Mouse (Mus musculus): ENCODE data around the gene Rcl1. TPM values are rescaled to one million over a fixed set of nuclear protein-coding genes. Genes with fewer than 3 reads are reported as not detected.

Gene Rcl1
- polyA plus RNA-seq, 2 experiments = 30.9 to 48.6 TPM

- Histone ChIP-seq H3K4me2 (replicated peaks; ENCODE audit: low read depth, low read length, severe bottlenecking) (no peak overlapping the region), H3K27ac (replicated peaks; ENCODE audit: low read depth, low read length) (no peak overlapping the region), H3K36me3 (ENCODE audit: control insufficient read depth, insufficient read depth, low read length) (0 out of 2 replicates have a peak, but pooled peaks cover under 1% of the 10 kb centered on the region), H3K9me3 (ENCODE audit: control insufficient read depth, low read length) (no peaks in the 10 kb centered on the region), H3K4me1 (ENCODE audit: control insufficient read depth, insufficient read depth, low read length) (peaks cover 7% of the 10 kb centered on the region), H3K27me3 (ENCODE audit: control insufficient read depth, insufficient read depth, low read length) (no peaks in the 10 kb centered on the region), H3K9ac (ENCODE audit: low read depth, low read length, severe bottlenecking) (no peak overlapping the region), H3K4me3 (replicated peaks; ENCODE audit: low read length) (no peak overlapping the region)
- DNase-seq (ENCODE audit: low spot score) = no peak
- no peak for ATAC-seq (ENCODE audit: low FRiP score, low read depth)
- TF ChIP-seq POLR2A (IDR thresholded peaks at IDR 0.05; ENCODE audit: borderline replicate concordance, extremely low read depth, insufficient read depth, insufficient read length) = no peak
- 56% methylated on average over 6 of the region's 6 CpGs for WGBS
Measured at GRCm38 (mm10) chr19:29149583-29149982, 48.4 kb downstream of the Rcl1 start.

GRCm38 (mm10) chr19:29150038-29150437, 48.9 kb downstream of the Rcl1 start:
- Histone ChIP-seq H3K27me3 (ENCODE audit: control insufficient read depth, insufficient read depth, low read length) (no peaks in the 10 kb centered on the region), H3K4me3 (replicated peaks; ENCODE audit: low read length) (no peak overlapping the region), H3K9me3 (ENCODE audit: control insufficient read depth, low read length) (no peaks in the 10 kb centered on the region), H3K4me1 (ENCODE audit: control insufficient read depth, insufficient read depth, low read length) (peaks cover 7% of the 10 kb centered on the region), H3K4me2 (replicated peaks; ENCODE audit: low read depth, low read length, severe bottlenecking) (no peak overlapping the region), H3K27ac (replicated peaks; ENCODE audit: low read depth, low read length) (no peak overlapping the region), H3K9ac (ENCODE audit: low read depth, low read length, severe bottlenecking) (no peak overlapping the region), H3K36me3 (ENCODE audit: control insufficient read depth, insufficient read depth, low read length) (no peaks in the 10 kb centered on the region)
- DNase-seq (ENCODE audit: low spot score) (no peak), ATAC-seq (ENCODE audit: low FRiP score, low read depth) (no peak)
- 45% methylated on average over 6 of the region's 6 CpGs for WGBS
- TF ChIP-seq POLR2A (IDR thresholded peaks at IDR 0.05; ENCODE audit: borderline replicate concordance, extremely low read depth, insufficient read depth, insufficient read length) = no peak

- Histone ChIP-seq H3K27me3 (ENCODE audit: control insufficient read depth, insufficient read depth, low read length) (no peaks in the 10 kb centered on the region), H3K36me3 (ENCODE audit: control insufficient read depth, insufficient read depth, low read length) (no peaks in the 10 kb centered on the region), H3K27ac (replicated peaks; ENCODE audit: low read depth, low read length) (no peak overlapping the region), H3K9me3 (ENCODE audit: control insufficient read depth, low read length) (no peaks in the 10 kb centered on the region), H3K4me1 (ENCODE audit: control insufficient read depth, insufficient read depth, low read length) (peaks cover 7% of the 10 kb centered on the region), H3K4me3 (replicated peaks; ENCODE audit: low read length) (no peak overlapping the region), H3K4me2 (replicated peaks; ENCODE audit: low read depth, low read length, severe bottlenecking) (no peak overlapping the region), H3K9ac (ENCODE audit: low read depth, low read length, severe bottlenecking) (no peak overlapping the region)
- DNase-seq (ENCODE audit: low spot score) (no peak), ATAC-seq (ENCODE audit: low FRiP score, low read depth) (no peak)
- 72% methylated on average over 2 of the region's 2 CpGs for WGBS
- no peak for TF ChIP-seq POLR2A (IDR thresholded peaks at IDR 0.05; ENCODE audit: borderline replicate concordance, extremely low read depth, insufficient read depth, insufficient read length)
Measured at GRCm38 (mm10) chr19:29151443-29151842, 50.3 kb downstream of the Rcl1 start.

- Histone ChIP-seq H3K9ac (ENCODE audit: low read depth, low read length, severe bottlenecking) (no peak overlapping the region), H3K36me3 (ENCODE audit: control insufficient read depth, insufficient read depth, low read length) (no peaks in the 10 kb centered on the region), H3K27ac (replicated peaks; ENCODE audit: low read depth, low read length) (no peak overlapping the region), H3K4me2 (replicated peaks; ENCODE audit: low read depth, low read length, severe bottlenecking) (no peak overlapping the region), H3K9me3 (ENCODE audit: control insufficient read depth, low read length) (no peaks in the 10 kb centered on the region), H3K27me3 (ENCODE audit: control insufficient read depth, insufficient read depth, low read length) (no peaks in the 10 kb centered on the region), H3K4me1 (ENCODE audit: control insufficient read depth, insufficient read depth, low read length) (no peaks in the 10 kb centered on the region), H3K4me3 (replicated peaks; ENCODE audit: low read length) (no peak overlapping the region)
- 57% methylated on average over 3 of the region's 3 CpGs for WGBS
- ATAC-seq (ENCODE audit: low FRiP score, low read depth) = no peak
- no peak for TF ChIP-seq POLR2A (IDR thresholded peaks at IDR 0.05; ENCODE audit: borderline replicate concordance, extremely low read depth, insufficient read depth, insufficient read length)
- DNase-seq (ENCODE audit: low spot score) = no peak
Measured at GRCm38 (mm10) chr19:29155552-29155951, 54.4 kb downstream of the Rcl1 start.

GRCm38 (mm10) chr19:29156417-29156816, 55.2 kb downstream of the Rcl1 start:
- WGBS = 56% methylated on average over 3 of the region's 3 CpGs
- Histone ChIP-seq H3K9ac (ENCODE audit: low read depth, low read length, severe bottlenecking) (no peak overlapping the region), H3K27ac (replicated peaks; ENCODE audit: low read depth, low read length) (no peak overlapping the region), H3K9me3 (ENCODE audit: control insufficient read depth, low read length) (no peaks in the 10 kb centered on the region), H3K4me2 (replicated peaks; ENCODE audit: low read depth, low read length, severe bottlenecking) (no peak overlapping the region), H3K4me1 (ENCODE audit: control insufficient read depth, insufficient read depth, low read length) (no peaks in the 10 kb centered on the region), H3K27me3 (ENCODE audit: control insufficient read depth, insufficient read depth, low read length) (no peaks in the 10 kb centered on the region), H3K36me3 (ENCODE audit: control insufficient read depth, insufficient read depth, low read length) (no peaks in the 10 kb centered on the region), H3K4me3 (replicated peaks; ENCODE audit: low read length) (no peak overlapping the region)
- ATAC-seq (ENCODE audit: low FRiP score, low read depth) = no peak
- no peak for TF ChIP-seq POLR2A (IDR thresholded peaks at IDR 0.05; ENCODE audit: borderline replicate concordance, extremely low read depth, insufficient read depth, insufficient read length)
- no peak for DNase-seq (ENCODE audit: low spot score)
